Mouse (Mus musculus): ENCODE data around the gene Trio. TPM values are rescaled to one million over a fixed set of nuclear protein-coding genes. Genes with fewer than 3 reads are reported as not detected.
A peak's percentile ranks its signal among the peaks of the same experiment; 100 is the strongest.

The Trio gene
- polyA plus RNA-seq, 1 experiment from 2014 or later, result 48.5 TPM

- 80% methylated on average over 1 of the region's 1 CpGs for WGBS
- Histone ChIP-seq H3K9ac (no peak overlapping the region), H3K27me3 (no peaks in the 10 kb centered on the region), H3K27ac (no peak overlapping the region), H3K4me2 (replicated peaks) (no peak overlapping the region), H3K4me3 (no peak overlapping the region), H3K4me1 (no peaks in the 10 kb centered on the region; the same call in 1 of the 2 replicates), H3K9me3 (replicated peaks) (no peaks in the 10 kb centered on the region), H3K36me3 (peaks cover 22% of the 10 kb centered on the region)
- ATAC-seq (ENCODE audit: low FRiP score), result no peak
Observed at GRCm38 (mm10) chr15:27859590-27859989, 166.1 kb downstream of the Trio start.

GRCm38 (mm10) chr15:27859115-27859514 is 166.5 kb downstream of the Trio start:
- ATAC-seq (ENCODE audit: low FRiP score), result no peak
- Histone ChIP-seq H3K27ac (no peak overlapping the region), H3K27me3 (no peaks in the 10 kb centered on the region), H3K4me1 (no peaks in the 10 kb centered on the region; the same call in 1 of the 2 replicates), H3K4me2 (replicated peaks) (no peak overlapping the region), H3K9me3 (replicated peaks) (no peaks in the 10 kb centered on the region), H3K4me3 (no peak overlapping the region), H3K36me3 (peaks cover 24% of the 10 kb centered on the region), H3K9ac (no peak overlapping the region)
- WGBS, result 74% methylated on average over 6 of the region's 6 CpGs

- no peaks in the 10 kb centered on the region for H3K9me3 ChIP-seq (replicated peaks)
- no peaks in the 10 kb centered on the region; the same call in 1 of the 2 replicates for H3K4me1 ChIP-seq
- H3K27ac ChIP-seq, result no peak overlapping the region
- H3K36me3 ChIP-seq, result peaks cover 32% of the 10 kb centered on the region
- H3K4me2 ChIP-seq (replicated peaks), result no peak overlapping the region
- 86% methylated on average over 7 of the region's 7 CpGs for WGBS
- no peak overlapping the region for H3K9ac ChIP-seq
- no peak overlapping the region for H3K4me3 ChIP-seq
- H3K27me3 ChIP-seq, result no peaks in the 10 kb centered on the region
- ATAC-seq (ENCODE audit: low FRiP score), result no peak
Observed at GRCm38 (mm10) chr15:27858179-27858819, 167.3 kb downstream of the Trio start.

- Histone ChIP-seq H3K9ac (no peak overlapping the region), H3K4me1 (no peaks in the 10 kb centered on the region; the same call in 1 of the 2 replicates), H3K27me3 (no peaks in the 10 kb centered on the region), H3K4me3 (no peak overlapping the region), H3K36me3 (peaks cover 36% of the 10 kb centered on the region), H3K27ac (no peak overlapping the region), H3K4me2 (replicated peaks) (no peak overlapping the region), H3K9me3 (replicated peaks) (no peaks in the 10 kb centered on the region)
- no peak for ATAC-seq (ENCODE audit: low FRiP score)
- 83% methylated on average over 7 of the region's 7 CpGs for WGBS
Observed at GRCm38 (mm10) chr15:27857242-27857641, 168.4 kb downstream of the Trio start.

GRCm38 (mm10) chr15:27856050-27856787 is 169.4 kb downstream of the Trio start:
- Histone ChIP-seq H3K4me1 (no peaks in the 10 kb centered on the region; the same call in 1 of the 2 replicates), H3K4me2 (replicated peaks) (no peak overlapping the region), H3K27ac (0 out of 2 replicates have a peak overlapping the region, but pooled peaks have one; percentile 24), H3K9ac (peak overlapping the region; percentile 6; the same call in 1 of the 2 replicates), H3K27me3 (no peaks in the 10 kb centered on the region), H3K4me3 (no peak overlapping the region), H3K9me3 (replicated peaks) (no peaks in the 10 kb centered on the region), H3K36me3 (peaks cover 45% of the 10 kb centered on the region)
- WGBS, result 54% methylated on average over 29 of the region's 29 CpGs
- ATAC-seq (ENCODE audit: low FRiP score), result no peak

- WGBS, result 85% methylated on average over 6 of the region's 6 CpGs
- no peak overlapping the region for H3K27ac ChIP-seq
- H3K27me3 ChIP-seq, result no peaks in the 10 kb centered on the region
- no peak for ATAC-seq (ENCODE audit: low FRiP score)
- no peak overlapping the region for H3K4me2 ChIP-seq (replicated peaks)
- H3K9ac ChIP-seq, result no peak overlapping the region
- no peaks in the 10 kb centered on the region for H3K9me3 ChIP-seq (replicated peaks)
- no peak overlapping the region for H3K4me3 ChIP-seq
- H3K4me1 ChIP-seq, result no peaks in the 10 kb centered on the region; the same call in 1 of the 2 replicates
- peaks cover 85% of the 10 kb centered on the region for H3K36me3 ChIP-seq
Observed at GRCm38 (mm10) chr15:27851312-27851711, 174.3 kb downstream of the Trio start.

- Histone ChIP-seq H3K4me3 (no peak overlapping the region), H3K4me2 (replicated peaks) (no peak overlapping the region), H3K27me3 (no peaks in the 10 kb centered on the region), H3K9me3 (replicated peaks) (no peaks in the 10 kb centered on the region), H3K4me1 (no peaks in the 10 kb centered on the region; the same call in 1 of the 2 replicates), H3K27ac (no peak overlapping the region), H3K9ac (no peak overlapping the region), H3K36me3 (peaks cover 85% of the 10 kb centered on the region)
- WGBS, result 86% methylated on average over 14 of the region's 14 CpGs
- no peak for ATAC-seq (ENCODE audit: low FRiP score)
Observed at GRCm38 (mm10) chr15:27850904-27851303, 174.7 kb downstream of the Trio start.

- Histone ChIP-seq H3K9ac (no peak overlapping the region), H3K4me1 (no peaks in the 10 kb centered on the region), H3K27ac (no peak overlapping the region), H3K36me3 (peaks cover 90% of the 10 kb centered on the region), H3K4me2 (replicated peaks) (no peak overlapping the region), H3K4me3 (no peak overlapping the region), H3K9me3 (replicated peaks) (no peaks in the 10 kb centered on the region), H3K27me3 (no peaks in the 10 kb centered on the region)
- ATAC-seq (ENCODE audit: low FRiP score), result no peak
- WGBS, result 89% methylated on average over 4 of the region's 4 CpGs
Observed at GRCm38 (mm10) chr15:27849910-27850309, 175.7 kb downstream of the Trio start.

- no peaks in the 10 kb centered on the region for H3K27me3 ChIP-seq
- no peak for ATAC-seq (ENCODE audit: low FRiP score)
- H3K4me2 ChIP-seq (replicated peaks), result no peak overlapping the region
- no peaks in the 10 kb centered on the region for H3K9me3 ChIP-seq (replicated peaks)
- H3K4me1 ChIP-seq, result no peaks in the 10 kb centered on the region; the same call in 1 of the 2 replicates
- peaks cover 90% of the 10 kb centered on the region for H3K36me3 ChIP-seq
- no peak overlapping the region for H3K4me3 ChIP-seq
- no peak overlapping the region for H3K27ac ChIP-seq
- no peak overlapping the region for H3K9ac ChIP-seq
- WGBS, result 92% methylated on average over 15 of the region's 15 CpGs
Observed at GRCm38 (mm10) chr15:27841696-27842095, 184.0 kb downstream of the Trio start.

GRCm38 (mm10) chr15:27840579-27840978 is 185.1 kb downstream of the Trio start:
- Histone ChIP-seq H3K4me3 (no peak overlapping the region), H3K36me3 (peaks cover 80% of the 10 kb centered on the region), H3K4me2 (replicated peaks) (no peak overlapping the region), H3K4me1 (no peaks in the 10 kb centered on the region; the same call in 1 of the 2 replicates), H3K27ac (no peak overlapping the region), H3K9ac (no peak overlapping the region), H3K9me3 (replicated peaks) (no peaks in the 10 kb centered on the region), H3K27me3 (no peaks in the 10 kb centered on the region)
- no peak for ATAC-seq (ENCODE audit: low FRiP score)
- 90% methylated on average over 8 of the region's 8 CpGs for WGBS

- WGBS, result 75% methylated on average over 6 of the region's 6 CpGs
Observed at GRCm38 (mm10) chr15:27840125-27840524, 185.5 kb downstream of the Trio start.

GRCm38 (mm10) chr15:27831646-27832045 is 194.0 kb downstream of the Trio start:
- Histone ChIP-seq H3K36me3 (peaks cover 64% of the 10 kb centered on the region), H3K4me1 (no peaks in the 10 kb centered on the region), H3K4me2 (replicated peaks) (no peak overlapping the region), H3K4me3 (no peak overlapping the region), H3K27ac (no peak overlapping the region), H3K27me3 (no peaks in the 10 kb centered on the region), H3K9ac (no peak overlapping the region), H3K9me3 (replicated peaks) (no peaks in the 10 kb centered on the region)
- WGBS, result 86% methylated on average over 6 of the region's 6 CpGs
- ATAC-seq (ENCODE audit: low FRiP score), result no peak

More at GRCm38 (mm10) chr15:27840125-27840524, 185.5 kb downstream of the Trio start:
- Histone ChIP-seq H3K9me3 (replicated peaks) (no peaks in the 10 kb centered on the region), H3K27me3 (no peaks in the 10 kb centered on the region), H3K4me2 (replicated peaks) (no peak overlapping the region), H3K27ac (no peak overlapping the region), H3K9ac (no peak overlapping the region), H3K4me3 (no peak overlapping the region), H3K36me3 (peaks cover 75% of the 10 kb centered on the region), H3K4me1 (no peaks in the 10 kb centered on the region; the same call in 1 of the 2 replicates)
- no peak for ATAC-seq (ENCODE audit: low FRiP score)
